Mouse (Mus musculus): ENCODE data around the gene Olfr411.

DNA sequence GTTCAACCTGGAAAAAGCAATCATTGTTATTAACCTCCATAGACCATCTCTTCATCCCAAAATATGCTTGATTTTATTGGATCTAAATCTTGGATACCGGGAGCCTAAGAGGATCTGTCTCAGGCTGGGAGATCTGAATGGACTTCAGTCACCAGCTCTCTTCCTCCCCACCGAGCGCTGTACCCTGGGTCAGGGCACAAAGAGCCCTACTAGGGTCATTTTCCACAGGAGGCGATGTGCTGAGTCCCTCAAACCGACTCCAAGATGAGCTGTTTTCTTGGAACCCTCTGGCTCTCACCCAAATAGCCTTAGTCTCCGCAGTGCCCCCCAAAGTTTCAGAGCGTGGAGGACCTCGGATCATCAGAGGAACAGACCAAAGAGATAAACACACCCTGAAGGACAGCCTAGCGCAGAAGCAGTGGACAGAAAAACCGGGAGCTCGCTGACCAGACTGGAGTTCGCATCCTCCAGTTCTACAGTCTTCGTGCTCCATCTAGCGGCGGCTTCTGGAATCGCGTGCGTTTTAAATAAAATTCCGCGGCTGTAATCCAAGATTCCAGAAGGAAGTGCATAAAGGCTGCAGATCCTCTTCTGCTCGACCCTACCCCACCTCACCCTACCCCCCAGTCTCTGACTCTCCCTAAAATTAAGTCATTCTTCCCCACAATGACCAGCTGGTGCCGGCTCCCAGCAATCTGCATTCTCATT is 19.1 kb upstream of the Olfr411 start:
- TF ChIP-seq CTCF (conservative IDR thresholded peaks at IDR 0.05; ENCODE audit: low read length) (peak; percentile 100), NANOG (IDR thresholded peaks at IDR 0.05; ENCODE audit: borderline replicate concordance, low read length) (no peak), POU5F1 (IDR thresholded peaks at IDR 0.05; ENCODE audit: borderline replicate concordance, low read length) (no peak)

All from E14TG2a.4 (cell line).